Mouse (Mus musculus): Measurements from ENCODE around the gene Ccdc81.

GRCm38 (mm10) chr7:89853131-89853530 lies 50.3 kb downstream of the Ccdc81 start:
- TF ChIP-seq POLR2AphosphoS2 (IDR thresholded peaks at IDR 0.05; ENCODE audit: low read length), result no peak
- no peak for TF ChIP-seq RCOR1 (IDR thresholded peaks at IDR 0.05; ENCODE audit: low read depth, low read length)
- no peak for TF ChIP-seq UBTF (IDR thresholded peaks at IDR 0.05; ENCODE audit: borderline replicate concordance, insufficient read depth, low read depth, low read length)
- no peak for TF ChIP-seq ZNF384 (IDR thresholded peaks at IDR 0.05; ENCODE audit: low read depth, low read length)
- no peak for TF ChIP-seq SIN3A (IDR thresholded peaks at IDR 0.05; ENCODE audit: low read length)
- TF ChIP-seq POLR2A (IDR thresholded peaks at IDR 0.05; ENCODE audit: control insufficient read depth in 1 of 2, insufficient read depth in 1 of 2, low read depth in 1 of 2, low read length in 2 of 2, poor library complexity in 1 of 2), result no peak
- TF ChIP-seq GATA1 (IDR thresholded peaks at IDR 0.05; ENCODE audit: low read depth, low read length), result no peak
- no peak for TF ChIP-seq ELF1 (IDR thresholded peaks at IDR 0.05; ENCODE audit: low read depth, low read length)
- TF ChIP-seq CTCF (IDR thresholded peaks at IDR 0.05 in 2 of 3, conservative IDR thresholded peaks at IDR 0.05 in 1 of 3; ENCODE audit: control insufficient read depth in 1 of 3, insufficient read depth in 1 of 3, low read depth in 2 of 3, low read length in 3 of 3, poor library complexity in 1 of 3, severe bottlenecking in 1 of 3), result no peak
- TF ChIP-seq E2F4 (IDR thresholded peaks at IDR 0.05; ENCODE audit: borderline replicate concordance, low read depth, low read length), result no peak
- TF ChIP-seq USF1 (IDR thresholded peaks at IDR 0.05; ENCODE audit: low read depth, low read length), result no peak
- TF ChIP-seq TCF12 (IDR thresholded peaks at IDR 0.05; ENCODE audit: low read depth, low read length), result no peak
- no peak for TF ChIP-seq MAX (IDR thresholded peaks at IDR 0.05; ENCODE audit: low read length)
- TF ChIP-seq MAFK (IDR thresholded peaks at IDR 0.05; ENCODE audit: borderline replicate concordance, low read depth, low read length), result no peak
